Mouse (Mus musculus): Measurements from ENCODE around the gene Rflnb.
"Not testable (repeated sequence)": the region's sequence is repeated elsewhere in the genome, so short reads cannot be mapped to it uniquely, and the experiment has no call there.

Rflnb gene

GRCm38 (mm10) chr11:76037581-76038294 lies 10.2 kb upstream of the Rflnb start:
- DNase-seq: no peak

GRCm38 (mm10) chr11:76035182-76035581 lies 7.6 kb upstream of the Rflnb start:
- peak; percentile 72 for DNase-seq

- DNase-seq: no peak
Measured at GRCm38 (mm10) chr11:76033836-76034235, 6.3 kb upstream of the Rflnb start.

- peak; percentile 10 for DNase-seq
Measured at GRCm38 (mm10) chr11:76033359-76033758, 5.8 kb upstream of the Rflnb start.

GRCm38 (mm10) chr11:76028072-76028465 lies 487 bp upstream of the Rflnb start:
- peak; percentile 36 for DNase-seq

GRCm38 (mm10) chr11:76026527-76027138 lies 949 bp downstream of the Rflnb start:
- DNase-seq: peak; percentile 37

- DNase-seq: no peak
Measured at GRCm38 (mm10) chr11:76025080-76025583, 2.5 kb downstream of the Rflnb start.

GRCm38 (mm10) chr11:76020916-76021315 lies 6.7 kb downstream of the Rflnb start:
- no peak for DNase-seq

GRCm38 (mm10) chr11:76019879-76020278 lies 7.7 kb downstream of the Rflnb start:
- DNase-seq: peak; percentile 31

GRCm38 (mm10) chr11:76015814-76016213 lies 11.8 kb downstream of the Rflnb start:
- DNase-seq: no peak

GRCm38 (mm10) chr11:76015251-76015650 lies 12.3 kb downstream of the Rflnb start:
- no peak for DNase-seq

GRCm38 (mm10) chr11:76010838-76011624 lies 16.6 kb downstream of the Rflnb start:
- no peak for DNase-seq

GRCm38 (mm10) chr11:76009101-76009500 lies 18.5 kb downstream of the Rflnb start:
- DNase-seq: no peak

- no peak for DNase-seq
Measured at GRCm38 (mm10) chr11:76008162-76008561, 19.4 kb downstream of the Rflnb start.

GRCm38 (mm10) chr11:76004276-76004675 lies 23.3 kb downstream of the Rflnb start:
- not testable (repeated sequence) for DNase-seq

- no peak for DNase-seq
Measured at GRCm38 (mm10) chr11:76001237-76001878, 26.2 kb downstream of the Rflnb start.

GRCm38 (mm10) chr11:76000701-76001100 lies 26.9 kb downstream of the Rflnb start:
- no peak for DNase-seq

- peak; percentile 89 for DNase-seq
Measured at GRCm38 (mm10) chr11:75999440-76000155, 28.0 kb downstream of the Rflnb start, which contains the start of gene 1700016K19Rik. 1700016K19Rik (plus strand) TSS chr11:75999912.

- no peak for DNase-seq
Measured at GRCm38 (mm10) chr11:75994357-75994756, 33.2 kb downstream of the Rflnb start.

- no peak for DNase-seq
Measured at GRCm38 (mm10) chr11:75992481-75992880, 35.1 kb downstream of the Rflnb start.

- no peak for DNase-seq
Measured at GRCm38 (mm10) chr11:75991911-75992310, 35.7 kb downstream of the Rflnb start.

All from cerebellum, adult 9-10 months (tissue).